Mouse (Mus musculus): ENCODE results near the gene Pax5.

- TF ChIP-seq CTCF (IDR thresholded peaks at IDR 0.05), result no peak
- no peak for TF ChIP-seq EP300 (IDR thresholded peaks at IDR 0.05)
Measured at GRCm38 (mm10) chr4:44664004-44664766, 46.1 kb downstream of the Pax5 start.
